Mouse (Mus musculus) liver, adult 2 months (tissue): ENCODE data around the gene Ccdc194.

Source experiments
- CTCF ChIP-seq: fragments of 200-500 bp; IDR thresholded peaks from 2 replicates; pipeline ENCODE4 v1.5.1; 2011; ENCODE audit warnings: low read depth, low read length, control low read depth
- POLR2A ChIP-seq: fragments of 200-500 bp; IDR thresholded peaks from 2 replicates; pipeline ENCODE4 v1.6.1; 2011; ENCODE audit warnings: low read length, control low read depth; ENCODE audit not compliant: insufficient read depth; ENCODE audit errors: extremely low read depth

DNA sequence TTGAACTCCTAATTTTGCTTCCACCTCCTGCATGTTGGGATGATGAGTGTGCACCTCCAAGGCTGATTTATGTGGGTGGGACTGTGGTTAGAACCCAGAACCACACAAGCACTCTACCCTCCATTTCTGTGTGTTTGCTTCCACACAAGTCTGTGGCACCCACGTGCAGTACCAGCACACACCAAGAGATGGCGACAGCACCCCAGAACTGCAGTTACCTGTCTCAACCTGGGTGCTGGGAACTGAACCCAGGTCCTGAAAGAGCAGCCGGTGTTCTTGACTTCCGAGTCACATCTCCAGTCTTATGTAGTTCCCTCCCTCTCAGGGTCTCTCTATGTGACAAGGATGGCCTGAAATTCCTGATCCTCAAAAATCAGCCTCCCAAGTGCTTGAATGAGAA, 38.5 kb upstream of the Ccdc194 start:
- TF ChIP-seq CTCF (no peak), POLR2A (no peak)
